Mouse (Mus musculus) brain, adult 2 months (tissue): ENCODE data around the gene Cryba4.

ENCODE experiments used
- DNase-seq: peaks from one replicate; pipeline ENCODE4 v3.0.0; 2011; ENCODE audit warnings: low read depth, low spot score

Gene Cryba4

DNA sequence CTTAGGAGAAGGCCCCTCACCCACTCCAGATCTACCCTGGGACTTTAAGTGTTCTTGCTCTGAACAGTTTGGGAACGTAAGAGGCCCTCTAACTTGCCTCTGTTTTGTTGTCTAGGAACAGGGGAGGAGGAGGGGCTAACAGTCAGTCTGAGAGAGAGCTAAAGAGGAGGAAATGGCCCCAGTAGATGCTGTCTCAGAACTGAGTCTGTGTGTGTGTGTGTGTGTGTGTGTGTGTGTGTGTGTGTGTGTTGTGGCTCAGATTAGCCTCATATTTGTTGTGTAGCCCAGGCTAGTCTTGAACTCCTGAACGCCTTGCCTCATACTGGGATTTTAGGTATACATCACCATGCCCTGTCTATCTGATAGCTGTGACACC, 34.3 kb upstream of the Cryba4 start:
- no peak for DNase-seq

DNA sequence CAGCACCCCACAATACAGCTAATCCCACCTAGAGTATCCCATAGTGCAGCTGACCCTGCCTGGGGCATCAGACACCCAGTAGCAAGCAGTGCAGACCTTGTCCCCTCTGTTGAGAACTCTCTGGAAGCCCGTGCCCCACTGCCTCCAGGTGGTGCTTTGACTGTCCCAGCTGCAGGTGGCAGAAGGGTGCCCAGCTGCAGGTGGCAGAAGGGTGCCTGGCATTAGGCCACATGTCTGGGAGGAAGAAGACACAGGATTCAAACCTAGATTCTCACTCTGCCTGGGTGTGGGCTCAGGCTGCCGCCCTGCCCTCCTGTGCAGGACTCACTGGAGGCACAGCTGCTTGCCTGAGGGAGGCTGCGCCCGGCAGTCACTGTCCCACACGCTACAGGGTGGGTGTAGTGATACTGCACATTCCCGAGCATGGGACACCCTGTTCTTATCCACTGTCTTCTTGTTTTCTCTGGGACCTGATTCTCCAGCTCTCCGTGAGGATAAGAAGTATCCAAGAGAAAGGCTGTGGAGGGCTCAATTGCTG, 33.3 kb upstream of the Cryba4 start:
- no peak for DNase-seq

DNA sequence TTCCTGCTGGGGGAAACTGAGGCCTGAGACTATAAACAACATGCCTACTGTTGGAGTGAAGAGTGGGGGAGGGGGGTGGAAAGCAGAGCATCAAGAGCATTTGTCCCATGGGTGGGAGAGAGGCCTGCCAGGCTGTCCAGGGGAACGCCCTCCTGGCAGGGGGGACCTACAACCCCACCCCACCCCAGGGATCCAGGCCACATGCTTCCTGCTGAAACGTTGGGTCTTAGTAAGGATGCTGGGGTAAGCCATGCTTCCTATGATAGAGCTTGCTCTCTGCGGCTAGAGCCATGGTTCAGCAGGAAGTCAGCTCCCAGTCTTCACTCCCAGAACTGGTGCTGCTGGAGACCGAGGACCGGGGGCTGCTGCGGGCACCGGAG, 31.9 kb upstream of the Cryba4 start:
- DNase-seq = no peak

DNA sequence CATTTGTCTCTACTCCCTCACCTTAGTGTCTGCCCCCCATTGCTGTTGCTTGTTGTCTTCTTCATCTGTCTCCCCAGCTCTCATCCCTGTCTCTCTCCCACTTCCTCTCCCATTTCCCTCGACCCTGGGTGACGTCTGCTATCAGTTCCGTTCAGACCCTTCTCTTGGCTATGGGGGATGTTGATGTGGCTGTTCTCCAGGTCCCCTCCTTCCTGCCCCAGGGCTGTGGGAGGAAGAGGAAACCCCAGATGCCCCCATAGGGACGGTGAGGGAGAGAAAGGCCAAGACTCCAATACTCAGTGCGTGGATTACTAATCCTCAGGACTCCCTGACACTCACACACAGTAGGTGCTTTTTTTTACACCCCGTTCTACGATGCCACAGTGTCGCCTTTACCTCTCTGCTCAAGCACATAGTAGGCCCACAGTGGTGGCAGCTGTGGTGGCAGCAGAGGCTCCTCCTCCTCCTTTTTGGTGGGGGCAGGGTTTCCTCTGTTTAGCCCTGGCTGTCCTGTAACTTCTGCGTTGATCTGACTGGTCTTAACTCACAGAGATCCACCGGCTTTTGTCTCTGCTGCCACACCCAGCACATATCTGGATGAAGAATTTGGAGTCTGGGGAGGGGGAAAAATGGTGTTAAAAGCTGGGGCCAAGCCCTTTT, 31.4 kb upstream of the Cryba4 start:
- DNase-seq = no peak

DNA sequence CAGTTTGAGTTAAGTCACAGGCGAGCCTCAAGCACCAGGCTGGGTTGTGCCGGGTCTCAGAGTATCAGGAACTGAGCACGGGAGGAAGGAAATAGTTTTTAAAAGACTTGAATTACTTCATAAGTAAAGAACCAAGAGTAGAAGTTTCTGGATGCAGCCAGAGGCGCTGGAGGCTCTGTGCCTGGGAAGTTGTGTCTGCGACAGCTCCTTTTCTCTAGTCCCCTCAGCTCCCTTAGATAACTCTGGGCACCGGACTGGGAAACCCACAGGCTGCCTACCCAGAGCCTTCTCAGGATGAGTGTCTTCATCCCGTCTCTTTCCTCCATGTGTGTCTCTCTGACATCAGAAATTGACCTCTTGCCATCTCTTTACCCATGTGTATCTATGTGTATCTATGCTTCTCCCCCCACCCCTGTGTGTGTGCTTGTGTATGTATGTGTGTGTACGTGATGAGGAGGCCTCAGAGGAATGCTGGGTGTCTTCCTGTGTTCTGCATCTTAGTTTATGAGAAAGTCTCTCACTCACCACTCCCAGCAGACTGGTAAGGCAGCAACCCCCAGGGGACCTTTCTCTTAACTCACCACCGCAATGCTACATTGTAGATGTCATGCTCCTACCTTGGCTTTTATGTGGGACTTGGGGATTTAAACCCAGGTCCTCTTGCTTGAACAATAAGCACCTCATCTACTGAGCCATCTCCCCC, 30.6 kb upstream of the Cryba4 start:
- no peak for DNase-seq

- DNase-seq = no peak
Observed at GRCm38 (mm10) chr5:112282123-112282779, 29.9 kb upstream of the Cryba4 start.

DNA sequence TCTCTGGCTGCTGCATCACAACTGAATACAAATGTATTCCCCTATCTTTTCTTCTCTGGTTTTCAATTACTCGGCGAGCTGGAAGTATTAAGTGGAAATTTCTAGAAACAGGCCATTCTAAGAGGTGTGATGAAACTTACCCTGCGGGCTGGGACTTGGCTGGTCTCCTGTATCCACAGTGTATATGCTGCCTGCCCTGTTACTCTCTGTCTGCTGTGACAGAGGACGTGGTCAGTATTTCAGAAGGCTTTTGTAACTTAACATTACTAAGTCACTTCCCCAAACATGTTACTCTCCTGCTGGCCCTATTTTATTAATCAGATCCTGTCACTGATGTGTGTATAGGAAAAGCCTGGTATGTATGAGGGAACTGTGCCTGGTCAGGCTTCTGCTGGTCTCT, 29.4 kb upstream of the Cryba4 start:
- no peak for DNase-seq

DNA sequence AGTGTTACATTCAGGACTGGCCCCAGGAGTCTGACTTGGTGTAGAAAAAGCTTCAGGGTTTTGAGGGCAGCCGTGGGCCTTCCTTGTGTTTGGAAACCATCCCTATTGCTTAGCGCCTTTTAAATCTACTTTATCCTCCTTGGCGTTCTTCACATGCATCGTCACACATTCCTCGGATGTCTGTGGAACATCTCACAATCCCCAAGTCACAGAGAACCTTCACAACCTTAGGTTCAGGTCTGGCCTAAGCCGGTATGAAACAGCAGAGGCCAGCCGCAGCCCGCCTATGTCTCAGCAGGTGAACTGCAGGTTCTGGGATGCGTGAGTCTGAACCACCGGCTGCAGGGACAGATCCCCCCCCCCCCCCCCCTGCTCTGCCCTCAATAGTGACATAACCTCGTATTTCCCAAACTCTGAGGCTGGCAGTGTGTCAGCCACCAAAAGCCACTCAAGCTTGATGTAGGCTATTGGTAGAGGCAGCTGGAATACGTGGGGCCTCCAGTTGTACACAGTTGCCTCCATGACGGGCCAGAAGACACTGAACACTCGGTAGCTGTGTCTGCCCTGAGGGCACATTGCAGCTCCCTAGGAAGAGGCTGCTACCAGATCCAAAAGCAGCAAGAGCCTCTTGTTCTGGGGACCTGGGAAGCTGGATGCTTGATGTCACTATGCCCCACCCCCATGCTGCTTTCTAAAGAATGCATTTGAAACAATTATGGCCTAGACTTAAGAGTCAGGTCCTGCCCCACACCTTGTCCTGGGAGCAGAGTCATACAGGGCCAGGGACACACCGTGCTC, 28.7 kb upstream of the Cryba4 start:
- no peak for DNase-seq

- DNase-seq = peak; percentile 61
Observed at GRCm38 (mm10) chr5:112280151-112280550, 27.8 kb upstream of the Cryba4 start.

- DNase-seq = peak; percentile 65
Observed at GRCm38 (mm10) chr5:112279181-112280021, 27.1 kb upstream of the Cryba4 start.

- no peak for DNase-seq
Observed at GRCm38 (mm10) chr5:112277906-112278470, 25.7 kb upstream of the Cryba4 start.

GRCm38 (mm10) chr5:112276907-112277348, 24.6 kb upstream of the Cryba4 start:
- DNase-seq = no peak

DNA sequence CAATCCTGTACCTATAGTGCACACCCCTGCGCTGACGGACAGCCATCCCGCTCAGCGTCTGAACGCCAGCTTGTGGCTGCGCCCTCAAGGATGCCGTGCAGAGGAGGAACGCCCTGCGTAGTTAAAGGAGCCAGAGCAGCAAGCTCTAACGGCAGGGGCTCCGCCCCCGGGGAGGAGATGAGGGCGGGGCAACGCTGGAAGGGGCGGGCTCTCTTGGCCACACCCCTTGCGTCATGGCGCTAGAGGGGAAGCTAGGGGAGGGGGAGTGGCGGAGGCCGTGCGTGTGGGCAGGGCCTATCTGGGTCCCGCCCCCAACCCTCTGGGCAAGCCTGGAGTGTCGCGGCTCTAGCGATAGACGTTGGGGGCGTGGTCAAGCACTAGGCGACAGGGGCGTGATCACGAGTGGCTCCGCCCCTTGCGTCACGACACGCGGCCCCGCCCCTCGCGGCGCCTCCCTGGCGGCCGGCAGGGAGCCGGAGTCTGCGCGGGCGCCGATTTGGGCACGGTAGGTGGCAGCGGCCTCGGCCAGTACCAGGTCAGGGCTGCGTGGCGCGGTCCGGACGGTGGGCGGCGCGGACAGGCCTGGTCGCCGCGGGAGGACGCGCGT, 24.1 kb upstream of the Cryba4 start, which contains the start of gene Tpst2:
Gene Tpst2, plus strand, starts transcription at position 425 of the 607 bp plus-strand sequence.
- DNase-seq = peak; percentile 99

DNA sequence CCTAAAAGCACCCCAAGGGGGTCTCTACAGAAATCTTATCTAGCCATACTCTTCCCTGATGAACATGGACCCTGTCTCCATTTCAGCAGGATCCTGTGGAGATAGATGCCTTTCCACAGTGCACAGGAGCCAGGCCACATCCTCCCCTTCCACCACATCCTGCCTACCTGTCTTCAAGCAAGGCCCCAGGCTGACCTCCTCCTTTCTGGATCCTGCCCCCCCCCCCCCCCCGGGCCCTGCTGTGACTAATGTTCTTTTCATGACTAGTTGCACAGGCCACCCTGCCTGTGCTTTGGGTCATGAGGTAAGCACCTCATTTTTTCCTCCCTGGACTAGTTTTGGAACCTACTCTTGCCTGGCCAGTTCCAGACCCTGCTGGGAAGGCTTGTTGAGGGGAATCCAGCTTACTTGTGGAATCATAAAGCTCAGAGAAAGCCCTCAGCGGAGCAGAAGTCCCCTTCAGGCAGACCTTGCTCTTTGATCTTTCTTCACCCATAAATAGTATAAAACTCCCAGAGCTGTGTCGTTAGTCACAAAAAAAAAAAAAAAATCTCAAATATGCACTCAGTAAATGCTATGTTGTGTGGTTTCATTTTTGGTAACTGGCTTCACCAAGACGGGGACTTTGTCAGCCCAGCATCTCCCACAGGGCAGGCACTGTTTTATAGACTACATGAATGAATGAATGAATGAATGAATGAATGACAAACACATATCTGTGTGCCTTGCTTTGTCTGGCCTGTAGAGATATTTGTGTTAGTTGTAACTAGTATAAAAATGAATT, 22.9 kb upstream of the Cryba4 start:
- no peak for DNase-seq

GRCm38 (mm10) chr5:112273746-112274463, 21.6 kb upstream of the Cryba4 start:
- no peak for DNase-seq

GRCm38 (mm10) chr5:112272934-112273333, 20.6 kb upstream of the Cryba4 start:
- no peak for DNase-seq

GRCm38 (mm10) chr5:112270764-112271541, 18.6 kb upstream of the Cryba4 start:
- DNase-seq = peak; percentile 68
